Mouse (Mus musculus): ENCODE measurements around the gene Gm8764.
"Not testable (repeated sequence)": the region's sequence is repeated elsewhere in the genome, so short reads cannot be mapped to it uniquely, and the experiment has no call there.

The Gm8764 gene

GRCm38 (mm10) chr10:104159706-104160105 lies at the start of gene Gm8764:
Gene Gm8764, plus strand, starts transcription at chr10:104160006.
- in situ Hi-C loops (cut with MboI, MseI), result not testable (repeated sequence)

- in situ Hi-C loops (cut with MboI, MseI), result no loop called here
Measured at GRCm38 (mm10) chr10:104110044-104110443, 49.8 kb upstream of the Gm8764 start.

- in situ Hi-C loops (cut with MboI, MseI), result no loop called here
Measured at GRCm38 (mm10) chr10:104118312-104118711, 41.5 kb upstream of the Gm8764 start.

GRCm38 (mm10) chr10:104142687-104143086 lies 17.1 kb upstream of the Gm8764 start, which contains the start of gene Gm21293:
Gene Gm21293, plus strand, starts transcription at chr10:104142987.
- in situ Hi-C loops (cut with MboI, MseI), result loop anchor here (5.0 kb wide), 1 partner anchor 40 kb away; no protein-coding TSS in a partner anchor

GRCm38 (mm10) chr10:104151197-104151596 lies 8.6 kb upstream of the Gm8764 start, which contains the start of gene Gm6763:
Gene Gm6763, plus strand, starts transcription at chr10:104151497.
- in situ Hi-C loops (cut with MboI, MseI), result not testable (repeated sequence)

- in situ Hi-C loops (cut with MboI, MseI), result not testable (repeated sequence)
Measured at GRCm38 (mm10) chr10:104168215-104168614, 8.4 kb downstream of the Gm8764 start, which contains the start of gene Gm21304. Gene Gm21304, plus strand, starts transcription at chr10:104168515.

- in situ Hi-C loops (cut with MboI, MseI), result not testable (repeated sequence)
Measured at GRCm38 (mm10) chr10:104176724-104177123, 16.9 kb downstream of the Gm8764 start, which contains the start of gene Gm21312. Gene Gm21312, plus strand, starts transcription at chr10:104177024.

GRCm38 (mm10) chr10:104185233-104185632 lies 25.4 kb downstream of the Gm8764 start, which contains the start of gene Gm20765:
Gene Gm20765, plus strand, starts transcription at chr10:104185533.
- in situ Hi-C loops (cut with MboI, MseI), result not testable (repeated sequence)

- in situ Hi-C loops (cut with MboI, MseI), result not testable (repeated sequence)
Measured at GRCm38 (mm10) chr10:104193742-104194141, 33.9 kb downstream of the Gm8764 start, which contains the start of gene Gm4340. Gene Gm4340, plus strand, starts transcription at chr10:104194042.

GRCm38 (mm10) chr10:104209655-104210054 lies 49.8 kb downstream of the Gm8764 start:
- in situ Hi-C loops (cut with MboI, MseI), result loop anchor here (5.0 kb wide), 1 partner anchor 62 kb away; no protein-coding TSS in a partner anchor

- in situ Hi-C loops (cut with MboI, MseI), result no loop called here
Measured at GRCm38 (mm10) chr10:104210268-104210990, 50.6 kb downstream of the Gm8764 start.

Data from T-helper 2 cell (primary cell).